Mouse (Mus musculus): ENCODE data around the gene Tbx6.
"Not testable (repeated sequence)": the region's sequence is repeated elsewhere in the genome, so short reads cannot be mapped to it uniquely, and the experiment has no call there.

The Tbx6 gene

DNA sequence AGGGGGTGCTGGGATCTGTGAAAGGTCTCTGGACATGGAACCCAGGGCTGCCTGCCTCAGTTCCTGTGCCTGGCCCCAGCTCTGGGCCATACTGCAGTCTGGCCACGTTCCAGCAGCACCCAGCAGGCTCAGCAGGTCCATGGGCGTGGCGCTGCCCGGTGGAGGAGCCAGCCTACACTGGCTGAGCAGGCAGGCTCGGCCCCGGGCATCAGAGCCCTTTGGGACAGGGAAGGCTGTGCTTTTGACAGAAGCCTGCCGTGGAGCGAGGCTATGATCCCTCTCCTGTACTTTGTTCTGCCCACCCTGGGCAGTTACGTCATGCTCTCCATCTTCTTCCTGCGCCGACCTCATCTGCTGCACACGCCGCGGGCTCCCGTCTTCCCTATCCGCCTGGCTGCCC lies 15.1 kb upstream of the Tbx6 start, which contains the start of gene Gdpd3:
Gdpd3 (plus strand) TSS at position 134 of the 400 bp plus-strand sequence.
- DNase-seq (ENCODE audit: extremely low read depth, low read depth, low spot score): no peak

DNA sequence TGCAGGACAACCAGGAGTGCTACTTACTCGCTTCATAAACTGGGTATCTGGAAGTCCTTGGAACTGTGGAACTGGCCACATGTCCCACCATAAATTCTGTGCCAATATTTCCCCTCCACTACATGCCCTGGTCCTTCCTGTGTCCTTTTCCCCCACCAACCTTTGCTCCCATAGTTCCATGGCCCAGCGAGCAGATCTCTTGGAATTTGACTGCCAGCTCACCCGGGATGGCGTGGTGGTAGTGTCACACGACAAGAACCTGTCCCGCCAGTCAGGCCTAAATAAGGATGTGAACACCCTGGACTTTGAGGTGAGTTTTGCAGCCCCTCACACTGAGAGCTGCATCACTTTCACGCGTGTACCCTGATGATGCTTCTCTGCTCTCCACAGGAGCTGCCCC lies 14.3 kb upstream of the Tbx6 start:
- no peak for DNase-seq (ENCODE audit: extremely low read depth, low read depth, low spot score)

DNA sequence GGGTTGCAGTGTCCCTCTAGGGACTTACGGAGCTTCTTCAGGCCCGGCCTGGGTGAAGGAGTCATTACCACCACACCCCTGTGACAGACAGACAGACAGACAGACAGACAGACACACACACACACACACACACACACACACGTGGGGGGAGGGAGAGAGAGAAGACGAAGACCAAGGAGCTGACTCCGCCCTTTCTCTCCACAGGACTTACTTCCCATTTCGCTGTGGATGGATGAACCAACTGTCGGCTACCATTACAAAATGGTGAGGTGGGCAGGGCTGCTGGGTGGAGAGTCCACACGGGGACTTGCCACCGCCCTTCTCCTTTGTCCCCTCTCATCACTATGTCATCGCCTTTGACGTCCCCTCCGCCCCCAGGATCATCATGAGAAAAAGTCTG lies 10.5 kb upstream of the Tbx6 start:
- DNase-seq (ENCODE audit: extremely low read depth, low read depth, low spot score): no peak

DNA sequence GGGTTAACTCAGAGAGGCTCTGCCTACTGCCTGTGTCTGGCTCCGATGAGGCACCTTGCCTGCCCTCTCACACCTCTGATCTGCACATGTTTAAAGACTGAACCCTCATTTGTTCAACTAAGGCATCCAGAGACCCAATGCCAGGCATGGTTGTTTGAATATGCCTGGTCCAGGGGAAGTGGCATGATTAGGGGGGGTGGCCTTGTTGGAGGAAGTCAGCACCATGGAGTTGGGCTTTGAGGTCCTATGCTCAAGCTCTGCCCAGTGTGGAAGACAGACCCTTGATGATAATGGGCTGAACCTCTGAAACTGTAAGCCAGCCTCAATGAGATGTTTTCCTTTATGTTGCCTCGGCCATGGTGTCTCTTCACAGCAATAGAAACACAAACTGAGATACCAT lies 7.9 kb upstream of the Tbx6 start:
- no peak for DNase-seq (ENCODE audit: extremely low read depth, low read depth, low spot score)

DNA sequence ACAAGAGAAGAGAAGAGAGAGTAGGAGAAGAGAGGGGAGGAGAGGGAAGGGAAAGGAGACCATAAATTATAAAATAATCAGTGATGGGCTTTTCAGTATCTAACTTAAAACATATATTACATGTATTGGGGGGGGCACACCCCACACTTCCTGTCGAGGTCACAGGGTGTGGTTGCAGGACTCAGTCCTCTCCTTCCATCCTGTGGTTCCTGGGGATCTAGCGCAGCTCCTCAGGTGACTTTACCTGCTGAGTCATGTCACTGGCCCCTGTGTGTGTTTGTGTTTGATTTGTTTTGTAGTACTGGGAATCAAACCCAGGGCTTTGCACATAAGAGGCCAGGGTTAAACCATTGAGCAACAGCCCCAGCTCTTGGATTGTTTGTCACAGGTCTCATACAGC lies 6.8 kb upstream of the Tbx6 start:
- DNase-seq (ENCODE audit: extremely low read depth, low read depth, low spot score): no peak

DNA sequence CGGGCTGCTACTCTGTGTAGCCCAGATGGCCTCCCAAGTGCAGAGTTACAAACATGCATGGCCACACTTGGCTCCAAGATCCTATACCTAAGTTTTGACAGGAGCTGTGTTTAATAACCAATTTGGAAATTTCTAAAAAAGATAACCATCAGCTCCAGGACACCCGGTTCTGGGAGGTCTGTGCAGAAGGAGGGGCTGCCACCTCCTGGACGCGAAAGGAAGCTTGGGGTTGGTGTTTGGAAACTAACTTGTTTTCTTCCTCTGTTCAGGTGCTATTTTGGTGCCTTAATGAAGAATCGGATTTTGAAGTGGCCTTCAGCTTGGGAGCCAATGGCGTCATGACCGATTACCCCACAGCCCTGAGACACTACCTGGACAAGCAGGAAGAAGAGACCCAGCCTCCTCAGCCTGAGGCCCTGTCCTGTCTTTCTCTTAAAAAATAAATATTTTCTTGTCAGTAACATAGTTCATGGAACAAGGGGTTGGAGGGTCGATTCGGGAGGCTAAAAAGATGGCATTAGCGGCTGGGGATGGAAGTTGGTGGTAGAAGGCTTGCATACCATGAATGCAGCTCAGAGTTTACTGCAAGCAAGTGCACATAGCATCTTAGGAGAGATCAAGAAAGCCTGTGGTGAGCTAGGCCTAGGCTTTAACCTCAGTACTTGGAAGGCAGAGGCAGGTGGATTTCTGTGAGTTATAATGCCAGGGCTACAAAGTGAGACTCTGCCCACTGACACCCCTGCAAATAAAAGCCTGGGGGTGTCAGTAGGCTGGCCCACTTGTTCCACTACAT lies 5.9 kb upstream of the Tbx6 start:
- DNase-seq (ENCODE audit: extremely low read depth, low read depth, low spot score): no peak

DNA sequence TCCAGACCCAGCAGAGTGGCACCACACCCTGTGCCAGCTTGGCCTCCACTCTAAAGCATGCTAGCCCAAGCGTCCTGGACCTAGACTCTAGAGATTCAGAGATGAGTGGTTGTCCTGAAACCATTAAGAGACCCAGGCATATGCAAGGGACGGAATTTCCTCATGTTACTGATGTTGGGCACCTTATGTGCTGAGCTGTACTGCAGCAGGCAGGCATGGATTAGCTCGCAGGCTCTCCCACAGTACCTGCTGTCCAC lies 5.4 kb upstream of the Tbx6 start:
- no peak for DNase-seq (ENCODE audit: extremely low read depth, low read depth, low spot score)

DNA sequence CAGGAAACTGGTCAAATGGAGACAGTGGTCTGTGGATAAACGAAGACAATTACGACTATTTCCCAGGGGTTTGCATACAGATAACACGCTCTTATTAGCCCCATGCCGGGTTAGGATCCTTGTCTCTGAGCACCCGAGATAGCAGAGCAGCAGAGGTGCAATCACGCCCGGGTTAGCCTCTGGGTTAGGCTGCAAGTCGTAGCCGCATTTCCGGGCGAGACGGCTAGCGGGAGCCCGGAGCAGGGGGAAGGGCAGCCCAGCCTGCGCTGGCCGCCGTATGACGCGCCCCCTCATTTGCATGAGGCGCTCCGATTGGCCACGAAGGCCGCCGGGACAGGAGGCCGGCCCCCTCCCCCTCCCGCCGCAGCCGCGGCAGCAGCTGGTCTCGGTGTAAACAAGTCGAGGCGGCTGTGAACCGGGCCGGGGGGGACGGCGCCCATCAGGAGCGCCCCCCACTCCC lies 4.7 kb upstream of the Tbx6 start, which contains the start of gene Ypel3:
Ypel3 (plus strand) TSS at position 358 of the 460 bp plus-strand sequence.
- no peak for DNase-seq (ENCODE audit: extremely low read depth, low read depth, low spot score)

DNA sequence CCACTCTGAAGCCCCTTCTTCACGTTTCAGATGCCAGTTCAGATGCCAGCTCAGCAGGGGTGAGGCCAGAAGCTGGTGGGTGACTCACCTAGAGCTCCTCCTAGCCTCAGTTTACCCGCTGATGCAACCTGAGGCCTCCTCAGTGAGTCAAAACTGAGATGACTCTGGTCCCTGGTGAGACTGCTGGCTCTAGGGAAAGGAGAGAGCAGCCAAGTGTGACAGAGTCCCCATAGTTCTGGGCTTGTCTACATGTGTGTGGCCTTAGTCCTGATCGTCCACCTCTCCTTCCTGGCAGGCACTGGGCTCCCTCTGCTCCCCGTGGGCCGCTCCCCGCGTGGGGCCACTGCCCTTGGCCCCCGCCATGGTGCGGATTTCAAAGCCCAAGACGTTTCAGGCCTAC lies 3.8 kb upstream of the Tbx6 start:
- no peak for DNase-seq (ENCODE audit: extremely low read depth, low read depth, low spot score)

DNA sequence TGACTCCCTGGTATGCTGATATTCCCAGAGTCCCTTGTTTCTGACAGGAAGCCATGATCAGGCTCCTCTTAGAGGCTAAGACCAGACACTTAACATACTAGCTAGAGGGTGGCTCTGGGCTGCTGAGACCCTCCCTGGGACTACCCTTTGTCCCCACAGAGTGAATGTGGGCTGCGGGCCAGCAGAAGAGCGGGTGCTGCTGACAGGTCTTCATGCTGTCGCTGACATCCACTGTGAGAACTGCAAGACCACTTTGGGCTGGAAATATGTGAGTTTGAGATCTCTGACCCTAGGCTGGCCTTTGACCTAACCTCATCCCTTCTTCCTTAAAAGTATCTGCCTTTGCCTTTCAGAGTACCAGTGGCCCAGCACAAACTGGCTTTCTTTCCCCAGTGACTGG lies 3.1 kb upstream of the Tbx6 start:
- no peak for DNase-seq (ENCODE audit: extremely low read depth, low read depth, low spot score)

DNA sequence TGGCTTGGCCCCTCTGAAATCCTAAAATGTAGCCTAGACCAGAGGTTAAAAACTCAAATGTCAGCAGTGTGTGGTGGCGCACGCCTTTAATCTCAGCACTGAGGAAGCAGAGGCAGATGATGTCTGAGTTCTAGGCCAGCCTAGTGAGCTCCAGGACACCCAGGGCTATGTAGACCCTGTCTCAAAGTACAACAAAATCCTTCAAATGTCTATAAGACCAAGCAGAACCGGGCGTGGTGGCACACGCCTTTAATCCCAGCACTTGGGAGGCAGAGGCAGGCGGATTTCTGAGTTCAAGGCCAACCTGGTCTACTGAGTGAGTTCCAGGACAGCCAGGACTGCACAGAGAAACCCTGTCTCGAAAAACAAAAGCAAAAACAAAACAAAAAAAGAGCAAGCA lies 2.2 kb upstream of the Tbx6 start:
- DNase-seq (ENCODE audit: extremely low read depth, low read depth, low spot score): not testable (repeated sequence)

DNA sequence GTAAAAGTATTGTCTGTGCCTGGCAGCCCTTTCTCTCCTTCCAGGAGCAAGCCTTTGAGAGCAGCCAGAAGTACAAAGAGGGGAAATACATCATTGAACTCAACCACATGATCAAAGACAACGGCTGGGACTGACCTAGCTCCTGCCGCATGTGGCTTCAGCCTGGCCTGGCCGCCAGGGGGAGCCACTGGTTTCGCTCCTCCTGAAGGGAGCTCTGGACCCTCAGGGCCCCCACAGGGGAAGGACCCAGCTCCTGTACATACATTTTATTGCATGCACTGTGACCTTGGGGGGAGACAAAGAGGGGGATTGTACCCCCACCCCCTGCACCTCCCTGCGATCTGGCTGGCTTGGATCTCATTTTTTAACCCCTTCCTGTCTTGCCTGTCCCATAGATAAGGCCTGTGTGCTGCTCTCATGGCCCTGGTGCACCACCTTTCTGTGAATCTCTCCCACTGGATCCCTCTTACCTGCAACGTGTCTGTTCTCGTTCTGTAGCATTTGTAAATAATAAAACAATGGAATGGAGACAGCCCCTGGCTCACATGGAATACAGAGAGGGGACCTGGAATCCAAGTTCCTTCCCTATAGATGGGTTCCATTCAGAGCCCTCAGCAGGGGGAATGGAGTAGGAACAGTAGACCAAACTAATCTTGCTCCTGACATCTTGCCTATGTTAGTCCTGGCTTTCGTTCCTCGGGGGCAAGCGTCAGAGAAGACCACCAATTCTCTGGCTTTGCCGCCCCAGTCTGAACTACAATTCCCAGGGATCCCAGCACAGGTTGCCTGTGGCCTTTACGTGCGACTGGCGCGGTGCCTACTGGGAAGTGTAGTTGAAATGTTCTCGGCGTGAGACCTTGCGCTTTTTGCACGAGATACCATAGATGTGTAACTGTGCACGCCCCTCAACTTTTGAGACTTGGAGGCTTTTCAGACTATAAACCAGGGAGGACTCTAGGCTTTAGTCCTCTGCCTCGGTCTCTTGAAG lies 1.0 kb upstream of the Tbx6 start:
- DNase-seq (ENCODE audit: extremely low read depth, low read depth, low spot score): no peak

DNA sequence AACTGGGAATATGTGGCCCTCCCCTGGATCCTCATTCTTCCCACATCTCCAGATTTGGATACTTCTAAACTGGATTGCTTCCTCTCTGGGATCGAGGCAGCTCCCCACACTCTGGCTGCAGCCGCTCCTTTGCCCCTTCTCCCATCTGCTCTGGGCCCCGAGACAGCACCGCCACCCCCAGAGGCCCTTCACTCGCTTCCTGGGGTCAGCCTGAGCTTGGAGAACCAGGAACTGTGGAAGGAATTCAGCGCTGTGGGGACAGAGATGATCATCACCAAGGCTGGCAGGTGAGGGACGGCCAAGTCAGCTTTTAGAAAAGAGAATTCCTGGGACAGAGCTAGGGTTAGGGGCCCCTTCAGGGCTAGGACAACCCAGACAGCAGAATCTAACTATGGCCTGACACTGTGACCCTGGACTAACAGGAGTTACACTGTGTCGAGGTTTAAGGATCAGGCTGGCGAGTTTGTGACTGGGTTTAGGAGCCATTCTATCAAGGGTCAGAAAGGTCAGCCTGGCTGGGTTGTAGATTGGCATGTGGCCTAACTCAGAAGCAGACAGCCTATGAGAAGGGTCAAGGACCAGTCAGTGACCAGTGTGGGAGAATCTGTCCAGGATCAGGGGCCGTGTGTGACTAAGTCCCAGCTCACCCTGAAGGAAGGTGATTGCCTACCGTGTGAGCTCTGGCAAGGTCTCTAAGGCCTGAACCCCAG lies 533 bp downstream of the Tbx6 start:
- DNase-seq (ENCODE audit: extremely low read depth, low read depth, low spot score): no peak

DNA sequence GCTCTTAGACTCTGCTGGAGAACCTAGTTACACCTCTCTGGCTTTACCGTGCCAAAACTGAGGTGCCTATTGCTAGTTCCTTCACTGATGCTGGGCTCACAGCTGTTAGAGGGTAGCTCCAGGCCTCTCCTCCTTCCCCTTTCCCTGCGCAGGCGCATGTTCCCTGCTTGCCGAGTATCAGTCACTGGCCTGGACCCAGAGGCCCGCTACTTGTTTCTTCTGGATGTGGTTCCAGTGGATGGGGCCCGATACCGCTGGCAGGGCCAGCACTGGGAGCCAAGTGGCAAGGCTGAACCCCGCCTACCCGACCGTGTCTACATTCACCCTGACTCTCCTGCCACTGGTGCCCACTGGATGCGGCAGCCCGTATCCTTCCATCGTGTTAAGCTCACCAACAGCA lies 1.4 kb downstream of the Tbx6 start:
- no peak for DNase-seq (ENCODE audit: extremely low read depth, low read depth, low spot score)

DNA sequence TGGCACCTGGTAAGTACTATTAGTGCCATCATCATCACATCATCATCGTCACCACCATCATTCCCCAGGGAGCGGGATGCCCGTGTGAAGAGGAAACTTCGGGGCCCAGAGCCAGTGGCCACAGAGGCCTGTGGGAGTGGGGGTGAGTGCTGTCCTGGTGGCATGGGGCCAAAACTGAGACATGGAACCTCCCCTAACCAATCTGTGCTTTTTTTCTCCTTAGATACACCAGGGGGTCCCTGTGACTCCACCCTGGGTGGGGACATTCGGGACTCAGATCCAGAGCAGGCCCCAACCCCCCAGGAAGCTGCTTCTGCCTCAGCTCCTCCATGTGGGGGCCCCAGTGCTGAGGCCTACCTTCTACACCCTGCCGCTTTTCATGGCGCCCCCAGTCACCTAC lies 3.2 kb downstream of the Tbx6 start:
- no peak for DNase-seq (ENCODE audit: extremely low read depth, low read depth, low spot score)

DNA sequence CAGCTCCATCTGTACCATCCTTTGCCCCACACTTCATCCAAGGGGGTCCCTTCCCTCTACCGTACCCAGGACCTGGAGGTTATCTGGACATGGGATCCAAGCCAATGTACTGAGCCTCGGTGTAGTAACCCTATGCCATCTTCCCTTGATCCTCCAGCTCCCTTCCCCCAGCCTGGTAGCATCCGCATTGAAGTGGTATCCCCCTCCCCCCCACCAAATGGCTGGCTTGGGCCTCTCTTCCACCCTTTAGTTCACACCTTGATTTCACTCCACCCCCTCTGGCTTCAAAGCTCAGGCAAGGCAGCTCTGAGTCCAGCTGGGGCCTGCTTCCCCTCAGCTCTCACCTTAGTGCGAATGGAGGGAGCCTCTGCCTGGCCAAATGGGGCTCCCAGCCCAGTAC lies 3.8 kb downstream of the Tbx6 start:
- DNase-seq (ENCODE audit: extremely low read depth, low read depth, low spot score): no peak

DNA sequence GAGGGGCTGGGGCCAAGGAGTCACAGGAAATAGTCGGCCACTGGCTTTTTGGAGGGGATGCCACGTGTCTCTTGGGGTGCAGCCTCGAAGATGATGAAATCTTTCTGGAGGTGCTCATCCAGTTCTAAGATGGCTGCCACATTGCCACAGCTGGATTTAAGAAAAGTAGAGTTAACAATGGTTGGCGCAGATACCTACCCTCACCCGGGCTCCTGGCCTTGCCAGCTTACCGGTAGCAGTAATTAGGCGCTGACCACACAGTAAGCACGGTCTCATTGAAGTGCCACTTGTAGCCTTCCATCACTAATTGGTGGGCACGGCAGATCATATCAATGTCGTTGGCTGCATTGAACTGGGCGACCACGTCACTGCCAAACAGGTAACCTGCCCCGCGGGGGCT lies 4.9 kb downstream of the Tbx6 start:
- DNase-seq (ENCODE audit: extremely low read depth, low read depth, low spot score): no peak

DNA sequence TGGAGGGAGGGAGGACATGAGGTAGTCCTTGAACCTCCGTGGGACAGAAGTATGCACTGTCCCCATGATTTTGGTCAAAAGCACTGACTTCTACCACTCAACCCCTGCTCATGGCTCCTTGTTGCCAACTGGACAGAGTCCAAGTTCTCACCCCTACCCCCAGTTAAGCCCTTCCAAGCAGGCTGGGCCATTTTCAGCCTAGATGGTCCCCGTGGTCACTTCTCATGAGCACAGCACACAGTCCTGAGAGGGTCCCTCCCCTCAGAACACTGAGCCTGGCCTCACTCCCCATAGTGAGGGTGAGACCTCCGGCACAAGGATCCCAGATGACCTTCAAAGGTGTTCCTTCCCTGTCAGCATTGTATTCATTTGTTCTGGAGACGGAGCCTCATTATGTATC lies 7.9 kb downstream of the Tbx6 start:
- no peak for DNase-seq (ENCODE audit: extremely low read depth, low read depth, low spot score)

DNA sequence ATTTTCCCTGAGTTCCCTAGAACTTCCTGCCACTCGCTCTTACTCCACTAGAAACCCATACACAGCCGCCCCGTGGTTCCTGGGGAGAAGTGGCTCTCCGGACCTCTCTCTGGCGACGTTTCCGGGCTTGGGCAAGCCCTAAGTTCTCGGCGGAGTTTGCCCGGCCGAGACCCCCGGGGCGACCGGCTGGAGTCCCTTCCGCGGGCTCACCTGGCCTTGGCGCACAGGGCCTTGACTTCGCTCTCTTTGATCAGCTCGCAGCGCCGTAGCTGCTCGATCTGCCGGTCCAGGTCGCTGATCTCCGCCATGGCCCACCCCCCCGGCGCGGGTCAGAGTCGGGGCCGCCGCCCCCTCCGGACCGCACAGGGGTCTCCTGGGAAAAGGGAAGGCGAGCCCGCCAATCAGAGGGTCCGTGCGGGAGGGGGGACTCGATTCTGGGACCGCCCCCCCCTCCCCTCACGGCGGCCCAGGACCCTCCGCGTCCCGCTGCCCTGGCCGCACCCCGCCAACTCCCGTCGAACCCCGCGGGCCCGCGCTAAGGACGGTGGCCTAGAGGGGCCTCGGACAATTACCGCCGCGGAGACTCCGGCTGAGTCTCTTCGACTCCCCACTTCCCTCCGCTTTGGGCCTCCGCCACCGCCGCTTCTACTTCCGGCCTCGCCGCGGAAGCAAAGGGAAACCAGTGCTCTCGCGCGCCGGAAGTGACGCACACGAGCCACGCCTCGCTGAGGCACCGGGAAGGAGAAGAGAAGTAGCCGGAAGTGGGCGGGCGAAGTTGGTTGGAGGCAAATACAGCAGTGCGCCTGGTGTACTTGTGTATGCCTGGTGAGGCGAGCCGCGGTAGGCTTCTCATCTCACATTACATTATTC lies 10.8 kb downstream of the Tbx6 start, which contains the start of gene Ppp4c:
Ppp4c (minus strand) TSS at position 646 of the 870 bp plus-strand sequence.
- no peak for DNase-seq (ENCODE audit: extremely low read depth, low read depth, low spot score)

DNA sequence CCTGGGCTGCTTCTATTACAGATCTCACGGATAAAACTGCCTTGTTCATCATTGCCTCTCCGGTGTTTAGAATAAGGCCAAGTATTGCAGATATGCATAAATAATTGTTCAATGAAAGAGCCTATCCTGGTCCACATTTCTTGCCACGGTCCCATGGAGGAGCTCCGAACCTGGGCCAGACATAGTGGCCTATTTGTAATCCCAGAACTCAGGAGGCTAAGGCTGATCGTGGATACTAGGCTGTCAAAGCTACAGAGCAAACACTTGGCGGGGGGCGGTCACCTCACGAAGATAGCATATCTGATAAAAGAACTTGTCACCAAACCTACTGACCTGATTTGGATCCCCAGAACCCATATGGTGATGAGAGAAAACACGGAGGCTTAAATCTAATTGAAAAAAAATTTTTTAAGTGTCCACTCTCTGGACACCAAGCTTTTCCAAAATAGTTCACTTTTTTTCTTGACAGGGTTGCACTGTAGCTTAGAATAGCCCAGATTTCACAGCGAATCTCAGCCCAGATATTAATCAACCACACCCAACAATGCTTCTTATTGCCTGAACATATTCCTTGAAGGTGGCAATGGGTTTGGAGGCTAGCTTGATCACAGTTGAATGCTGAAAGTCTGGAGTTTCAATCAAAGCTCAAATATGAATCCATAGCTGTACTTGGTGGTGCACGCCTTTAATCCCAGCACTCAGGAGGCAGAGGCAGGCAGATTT lies 11.6 kb downstream of the Tbx6 start:
- no peak for DNase-seq (ENCODE audit: extremely low read depth, low read depth, low spot score)

All from fat pad, adult 2 months (tissue).